Mouse (Mus musculus): Measurements from ENCODE around the gene Med27.

The Med27 gene

DNA sequence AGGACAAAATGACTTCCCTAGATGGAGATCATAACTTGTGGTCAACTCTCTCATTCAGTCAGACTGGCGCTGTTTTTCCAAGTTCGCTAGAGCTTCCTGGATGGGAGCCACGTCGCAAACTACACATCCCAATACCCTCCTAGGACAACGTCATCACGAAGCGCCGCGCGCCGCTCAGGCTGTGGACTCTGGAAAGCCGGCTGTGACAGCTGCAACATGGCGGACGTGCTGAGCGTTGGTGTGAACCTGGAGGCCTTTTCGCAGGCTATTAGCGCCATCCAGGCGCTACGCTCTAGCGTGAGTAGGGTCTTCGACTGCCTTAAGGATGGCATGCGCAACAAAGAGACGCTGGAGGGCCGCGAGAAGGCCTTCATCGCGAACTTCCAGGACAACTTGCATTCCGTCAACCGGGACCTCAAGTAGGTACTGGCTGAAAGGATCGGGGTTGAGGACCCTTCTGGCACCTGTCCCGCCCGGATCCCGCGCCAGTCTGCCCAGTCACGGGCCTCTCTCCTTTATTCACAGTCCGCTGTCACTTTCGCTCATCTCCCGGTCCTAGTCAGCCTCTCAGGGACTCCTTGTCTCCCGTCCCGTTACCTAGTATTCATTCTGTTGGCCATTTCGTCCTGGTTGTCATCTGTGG, at the start of gene Med27:
TSS of gene Med27 (plus strand) at position 191 of the 643 bp plus-strand sequence.
- DNase-seq (ENCODE audit: low read depth) = peak; percentile 97

GRCm38 (mm10) chr2:29309966-29310365, 36.7 kb upstream of the Med27 start:
- peak; percentile 46 for DNase-seq (ENCODE audit: low read depth)

DNA sequence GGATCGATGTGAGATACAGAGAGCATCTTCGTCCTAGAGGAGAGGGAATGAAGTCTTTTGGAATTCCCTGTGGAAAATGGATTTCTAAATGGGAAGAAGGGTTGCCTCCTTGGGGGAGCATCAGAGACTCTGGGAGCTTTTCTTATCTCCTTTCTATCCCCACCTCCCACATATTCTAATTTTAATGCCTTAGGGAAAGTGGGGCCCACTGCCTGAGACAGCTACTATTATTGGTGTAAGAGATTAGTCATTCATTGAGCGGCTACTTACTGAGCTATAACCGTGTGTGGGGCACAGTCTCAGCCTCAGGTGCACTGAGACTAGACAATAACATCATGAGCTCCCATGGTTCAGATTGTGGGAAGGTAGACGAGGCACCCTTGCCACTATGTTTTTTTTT, 34.6 kb upstream of the Med27 start:
- DNase-seq (ENCODE audit: low read depth) = no peak

DNA sequence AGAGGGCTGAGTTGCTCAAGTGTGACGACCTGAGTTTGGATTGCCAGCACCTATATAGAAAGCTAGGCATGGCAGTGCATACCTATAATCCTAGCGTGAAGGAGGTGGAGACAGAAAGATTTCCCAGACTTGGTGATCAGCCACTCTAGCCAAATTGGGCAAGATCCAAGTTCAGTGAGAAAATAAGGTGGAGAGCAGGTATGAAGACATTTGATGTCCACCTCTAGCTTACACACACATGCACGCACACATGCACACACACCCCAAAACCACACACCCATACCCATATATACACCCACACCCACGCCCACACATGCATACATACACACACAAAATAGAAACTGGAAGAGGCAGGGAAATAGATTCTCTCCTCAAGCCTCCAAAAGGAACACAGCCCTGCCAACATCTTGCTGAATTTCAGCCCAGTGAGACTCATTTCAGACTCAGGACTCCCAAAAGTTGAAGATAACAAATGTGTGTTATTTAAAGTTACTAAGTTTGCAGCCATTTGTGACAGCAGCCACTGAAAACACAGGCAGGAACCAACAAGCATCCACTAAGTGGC, 28.6 kb upstream of the Med27 start:
- DNase-seq (ENCODE audit: low read depth) = no peak

DNA sequence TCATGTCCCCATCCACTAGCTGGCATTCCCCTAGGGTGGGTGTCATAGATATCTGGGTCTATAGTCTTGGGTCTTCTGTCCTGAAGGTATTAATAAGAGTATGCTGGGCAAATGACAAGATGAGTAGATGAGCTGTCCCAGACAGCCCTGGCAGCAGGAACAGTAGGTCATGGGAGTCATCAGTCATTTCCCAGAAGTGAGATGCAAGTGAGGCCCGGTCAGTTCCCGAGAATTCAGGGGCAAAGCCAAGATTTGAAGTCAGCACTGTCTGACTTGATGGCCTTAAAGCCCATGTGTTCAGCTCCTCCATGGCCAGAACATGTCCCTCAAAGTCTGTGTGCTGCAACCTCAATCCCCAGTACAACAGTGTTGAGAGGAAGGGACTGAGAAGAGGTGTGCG, 28.0 kb upstream of the Med27 start:
- no peak for DNase-seq (ENCODE audit: low read depth)

DNA sequence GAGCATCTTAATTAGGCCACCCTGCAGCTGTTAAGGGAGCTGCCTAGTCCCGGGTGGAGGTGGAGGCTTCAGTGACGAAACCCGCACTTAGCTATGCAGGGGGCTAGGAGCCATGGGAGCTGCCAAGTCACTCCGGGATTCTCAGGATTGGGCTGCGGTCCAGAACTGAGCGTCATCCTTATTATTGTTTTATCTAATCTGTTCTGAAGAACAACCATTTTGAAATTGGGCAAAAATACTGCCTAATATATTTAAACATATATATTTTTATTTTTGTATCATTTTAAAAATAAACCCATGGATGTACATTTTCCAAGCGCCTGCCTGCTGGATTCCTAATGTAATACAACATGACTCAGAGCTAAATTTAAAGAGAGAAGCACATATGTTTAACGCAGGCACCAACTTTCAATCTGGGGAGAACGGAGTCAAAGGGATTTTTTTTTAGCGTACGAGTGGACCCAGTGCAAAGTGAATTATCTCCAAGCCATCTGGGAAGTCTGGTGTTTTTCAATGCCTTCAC, 26.3 kb upstream of the Med27 start:
- DNase-seq (ENCODE audit: low read depth) = no peak

GRCm38 (mm10) chr2:29320780-29321179, 25.8 kb upstream of the Med27 start:
- no peak for DNase-seq (ENCODE audit: low read depth)

GRCm38 (mm10) chr2:29324456-29324855, 22.2 kb upstream of the Med27 start:
- DNase-seq (ENCODE audit: low read depth) = peak; percentile 34

- DNase-seq (ENCODE audit: low read depth) = no peak
These were observed 16.1 kb upstream of the Med27 start for GRCm38 (mm10) chr2:29330471-29330870.

- DNase-seq (ENCODE audit: low read depth) = no peak
These were observed 8.2 kb upstream of the Med27 start for GRCm38 (mm10) chr2:29338396-29338795.

DNA sequence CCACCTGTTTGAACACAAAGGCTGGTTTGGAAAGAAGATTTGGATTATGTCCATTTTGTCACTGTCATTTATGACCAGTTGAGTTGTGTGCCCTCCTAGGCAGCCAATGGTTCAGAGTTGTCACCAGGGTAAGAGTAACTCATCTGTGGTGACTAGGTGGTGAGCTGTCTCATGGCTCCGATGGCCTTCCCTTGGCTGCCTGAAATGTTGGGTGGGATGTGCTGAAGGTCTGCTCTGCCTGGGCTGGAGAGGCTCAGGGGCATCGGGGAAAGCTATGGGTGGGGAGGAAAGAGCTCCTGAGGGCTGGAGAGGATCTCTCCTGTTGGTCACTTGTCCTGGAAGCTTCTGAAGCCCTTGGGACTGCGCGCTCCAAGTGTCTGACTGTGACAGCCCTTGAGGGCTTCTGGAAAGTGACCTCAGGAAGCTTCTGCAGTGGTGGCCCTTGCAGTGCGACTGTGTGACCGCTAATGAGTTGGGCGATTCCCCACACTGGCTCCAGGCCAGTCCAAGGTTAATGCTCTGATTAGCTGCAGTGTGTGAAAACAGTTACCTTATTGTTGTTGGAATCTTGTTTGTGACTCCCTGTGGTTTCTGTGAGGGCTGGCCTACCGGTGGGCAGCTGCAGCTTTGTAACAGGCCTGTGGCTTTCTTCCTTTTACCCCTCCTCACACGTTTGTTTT, 12.2 kb downstream of the Med27 start:
- no peak for DNase-seq (ENCODE audit: low read depth)

DNA sequence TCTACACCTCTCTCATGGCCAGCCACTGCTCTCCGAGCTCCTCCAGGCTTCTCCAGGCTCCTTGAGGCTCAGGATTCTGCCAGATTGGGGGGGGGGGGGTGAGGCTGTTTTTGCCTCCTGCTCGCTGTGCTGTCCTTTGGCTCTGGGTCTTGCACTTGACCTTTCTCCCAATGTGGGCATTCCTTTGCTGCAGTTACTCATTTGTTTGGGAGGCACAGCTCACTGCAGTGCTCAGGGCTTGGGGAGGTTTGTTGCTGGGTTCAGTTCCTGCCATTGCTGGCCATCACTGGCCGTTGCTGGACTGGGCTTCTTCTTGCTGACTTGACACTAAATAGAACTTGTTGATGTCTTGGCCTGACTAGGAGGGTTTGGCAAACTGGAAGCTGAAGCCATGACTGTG, 14.3 kb downstream of the Med27 start:
- DNase-seq (ENCODE audit: low read depth) = no peak

DNA sequence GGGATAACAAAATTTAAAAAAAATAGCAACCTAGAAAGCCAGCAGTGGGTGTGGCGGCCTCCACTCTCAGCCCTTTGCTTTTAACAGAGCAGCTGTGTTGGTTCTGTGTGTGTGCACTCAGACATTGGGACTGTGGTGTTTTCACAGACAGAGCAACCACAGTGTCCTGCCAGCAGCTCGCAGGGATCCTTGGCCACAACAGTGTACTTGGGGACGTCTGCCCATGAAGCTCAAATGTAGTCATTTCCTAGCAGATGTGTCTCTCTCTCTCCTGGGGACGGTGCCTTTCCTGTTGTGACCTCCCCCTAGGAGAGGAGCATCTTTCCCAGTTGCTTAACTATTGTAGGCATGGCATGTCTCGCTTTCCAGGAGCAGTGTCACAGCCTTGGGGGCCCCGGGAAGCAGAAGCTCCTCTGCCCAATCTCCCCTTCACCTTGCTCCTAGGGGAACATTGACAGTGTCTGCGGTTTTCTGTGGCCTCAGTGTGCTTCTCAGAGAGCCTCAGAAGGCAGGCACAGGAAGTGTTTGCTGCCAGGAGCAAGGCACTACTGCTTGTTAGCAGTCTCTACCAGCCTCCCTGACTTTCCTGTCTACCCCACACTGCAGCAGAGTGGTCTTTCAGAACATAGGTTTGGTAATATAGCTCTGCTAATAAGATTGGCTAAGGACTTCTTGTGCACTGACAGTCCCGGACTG, 18.5 kb downstream of the Med27 start:
- DNase-seq (ENCODE audit: low read depth) = peak; percentile 54

DNA sequence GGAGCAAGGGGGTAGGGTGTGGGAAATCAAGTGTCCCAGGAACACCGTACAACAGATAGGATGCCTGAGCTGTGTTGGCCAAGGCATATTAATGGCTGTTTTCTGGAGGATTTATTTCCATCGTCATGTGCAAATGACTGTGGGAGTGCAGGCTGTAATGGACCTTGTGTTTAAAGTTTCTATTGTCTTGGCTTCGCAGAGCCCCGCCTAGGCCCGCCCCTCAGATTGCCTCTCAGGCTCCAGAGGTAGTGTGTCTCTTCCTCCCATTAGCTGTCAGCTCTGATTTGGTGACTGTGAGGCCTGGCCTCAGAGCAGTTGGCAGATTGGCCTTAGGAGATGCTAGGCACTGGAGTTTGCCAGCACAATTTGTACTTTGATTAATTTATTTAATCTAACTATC, 22.1 kb downstream of the Med27 start:
- no peak for DNase-seq (ENCODE audit: low read depth)

DNA sequence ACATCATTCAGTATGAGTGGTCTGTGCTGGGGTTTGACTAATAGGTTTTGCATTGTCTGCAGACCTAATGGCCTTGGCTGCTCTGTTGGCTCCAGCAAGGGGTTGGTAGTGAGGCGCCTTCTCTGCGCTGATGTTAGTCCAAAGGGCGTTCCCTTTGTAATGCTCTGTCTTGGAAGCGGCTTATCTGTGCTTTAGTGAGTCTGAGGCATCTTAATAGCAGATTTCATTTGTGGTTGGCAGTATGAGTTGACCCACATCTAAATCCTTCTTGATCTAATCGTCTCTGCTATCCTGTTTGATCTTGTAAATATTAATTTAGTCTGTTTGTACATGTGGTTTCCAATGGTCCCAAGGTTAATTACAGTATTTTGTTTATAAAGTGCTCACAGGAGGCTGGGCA, 25.6 kb downstream of the Med27 start:
- DNase-seq (ENCODE audit: low read depth) = no peak

GRCm38 (mm10) chr2:29381683-29382082, 35.1 kb downstream of the Med27 start:
- DNase-seq (ENCODE audit: low read depth) = no peak

DNA sequence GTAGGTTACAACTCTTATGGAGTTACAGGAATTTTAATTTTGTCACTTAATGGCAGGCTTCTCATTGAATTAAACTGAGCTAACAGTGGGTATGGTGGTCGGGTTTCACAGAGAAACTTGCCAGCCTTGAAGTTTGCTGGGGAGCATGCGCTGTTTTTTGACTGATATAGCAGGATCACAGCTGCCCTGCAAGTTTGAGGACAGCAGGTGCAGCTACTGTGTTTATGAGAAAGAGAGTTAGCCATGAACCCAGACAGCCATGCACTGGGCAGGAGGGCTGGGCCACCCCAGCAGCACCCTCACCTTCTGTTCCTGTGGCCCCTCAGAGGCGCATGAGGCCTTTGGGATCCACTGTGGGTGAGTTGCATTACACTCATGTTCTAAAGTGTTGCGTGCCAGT, 36.0 kb downstream of the Med27 start:
- DNase-seq (ENCODE audit: low read depth) = no peak

GRCm38 (mm10) chr2:29383133-29383532, 36.5 kb downstream of the Med27 start:
- no peak for DNase-seq (ENCODE audit: low read depth)

DNA sequence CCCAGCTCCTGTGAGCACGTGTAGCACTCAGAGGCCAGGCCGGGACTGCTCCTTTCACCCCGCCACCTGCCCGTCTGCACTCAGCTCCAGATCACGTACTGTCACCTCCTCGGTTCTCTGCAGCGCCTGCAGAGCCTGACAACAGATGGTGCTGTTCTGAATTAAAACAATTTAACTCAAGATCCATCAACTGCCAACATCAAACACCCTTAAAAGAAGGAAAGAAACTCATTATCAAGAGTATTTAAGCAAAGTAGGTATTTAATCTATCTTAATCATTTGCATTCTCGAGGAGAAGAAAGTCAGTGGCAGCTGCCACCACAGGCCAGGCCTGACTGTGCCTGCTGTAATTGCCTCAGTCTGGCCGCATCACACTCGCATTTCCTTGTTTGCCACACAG, 38.8 kb downstream of the Med27 start:
- DNase-seq (ENCODE audit: low read depth) = no peak

DNA sequence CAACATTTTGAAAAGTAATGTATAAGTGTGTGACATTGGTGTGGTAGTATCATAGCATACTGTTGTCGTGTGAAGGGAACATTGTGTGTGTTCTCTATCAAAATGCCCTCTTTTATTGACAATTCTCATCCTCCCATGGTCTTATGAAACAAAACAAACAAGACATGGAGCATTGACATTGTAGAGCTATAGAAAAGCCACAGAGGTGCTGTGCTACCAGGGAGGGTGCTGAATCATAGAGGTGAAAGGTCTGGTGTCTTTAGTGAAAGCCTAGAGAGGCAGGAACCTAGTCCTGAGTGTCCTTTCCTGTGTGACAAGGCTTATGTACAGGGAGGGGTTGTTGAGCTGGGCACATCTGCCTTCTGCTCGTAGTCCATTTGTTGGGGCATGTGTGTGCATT, 40.6 kb downstream of the Med27 start:
- no peak for DNase-seq (ENCODE audit: low read depth)

DNA sequence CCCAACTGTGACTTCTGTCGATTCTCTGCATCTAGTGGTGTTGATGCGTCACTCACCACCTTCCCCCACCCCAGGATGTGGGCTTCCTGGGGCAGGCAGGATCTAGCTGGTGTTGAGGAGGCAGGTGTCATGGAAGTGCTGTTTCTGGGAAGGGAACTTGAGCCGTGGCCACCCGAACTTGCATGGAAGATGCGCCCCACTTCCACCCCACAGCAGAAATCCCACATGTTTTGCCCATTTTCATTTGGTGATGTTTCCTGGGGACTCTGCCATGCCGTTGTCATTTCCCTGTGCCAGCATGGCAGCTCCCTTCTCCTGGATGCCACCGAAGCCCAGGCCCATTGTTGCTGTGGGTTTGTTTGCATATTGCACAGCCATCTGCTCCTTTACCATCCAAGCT, 42.3 kb downstream of the Med27 start:
- no peak for DNase-seq (ENCODE audit: low read depth)

- DNase-seq (ENCODE audit: low read depth) = peak; percentile 74
These were observed 44.5 kb downstream of the Med27 start for GRCm38 (mm10) chr2:29391086-29391485.

GRCm38 (mm10) chr2:29391996-29392395, 45.4 kb downstream of the Med27 start:
- DNase-seq (ENCODE audit: low read depth) = no peak
